Mouse (Mus musculus) hematopoietic stem cell, adult 5-6 weeks (primary cell): Measurements from ENCODE around the gene Tmem259. TPM values are rescaled to one million over a fixed set of nuclear protein-coding genes. Genes with fewer than 3 reads are reported as not detected.

Experiments used
- ATAC-seq, 2 experiments: fragments of 125-278 bp in 1 of 2; replicated peaks in 1 of 2; 2 replicates each; pipeline ENCODE4 v1.8.0; 2016 to 2017; ENCODE audit warnings: inconsistent platforms in 2 of 2, mild to moderate bottlenecking in 2 of 2, moderate number of reproducible peaks in 2 of 2, low read depth in 1 of 2, moderate TSS enrichment in 1 of 2; ENCODE audit not compliant: low FRiP score in 2 of 2, poor library complexity in 2 of 2, severe bottlenecking in 2 of 2, insufficient read depth in 1 of 2, low TSS enrichment in 1 of 2
- total RNA-seq: library from RNA; stranded (forward); fragments of 172-1452, 232-1000 nt; gene quantifications from 2 replicates; pipeline ENCODE4 v1.2.3, GENCODE M21; 2017

Tmem259 gene
- total RNA-seq, 1 experiment from 2014 or later, result 47.4 TPM

DNA sequence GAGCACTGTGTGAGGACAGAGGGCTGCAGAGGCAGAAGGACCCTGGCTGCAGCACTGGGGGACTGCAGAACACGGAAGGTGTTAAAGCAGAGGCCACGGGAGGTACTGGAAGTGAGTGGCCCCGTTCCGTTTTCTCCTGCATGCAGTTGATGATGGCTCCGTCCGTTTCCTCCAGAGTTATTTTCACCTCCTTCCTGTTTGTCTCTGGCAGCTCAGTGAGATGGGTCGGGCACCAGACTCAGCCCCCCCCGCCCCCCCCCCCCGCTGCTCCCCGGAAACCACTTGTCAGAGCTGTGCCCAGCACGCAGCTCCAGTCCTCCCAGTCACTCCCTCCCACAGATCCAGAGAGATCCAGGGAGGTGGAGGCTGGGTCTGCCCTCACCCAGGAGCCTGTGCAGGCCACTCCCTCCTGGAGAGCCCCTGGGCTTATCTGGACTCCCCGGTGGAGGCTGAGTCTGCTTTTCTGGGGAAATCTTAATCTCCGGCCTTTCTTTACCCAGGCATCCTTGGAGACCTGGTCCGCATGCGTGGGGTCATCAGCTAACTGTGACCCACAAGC is 34.7 kb upstream of the Tmem259 start:
- no peak for ATAC-seq

DNA sequence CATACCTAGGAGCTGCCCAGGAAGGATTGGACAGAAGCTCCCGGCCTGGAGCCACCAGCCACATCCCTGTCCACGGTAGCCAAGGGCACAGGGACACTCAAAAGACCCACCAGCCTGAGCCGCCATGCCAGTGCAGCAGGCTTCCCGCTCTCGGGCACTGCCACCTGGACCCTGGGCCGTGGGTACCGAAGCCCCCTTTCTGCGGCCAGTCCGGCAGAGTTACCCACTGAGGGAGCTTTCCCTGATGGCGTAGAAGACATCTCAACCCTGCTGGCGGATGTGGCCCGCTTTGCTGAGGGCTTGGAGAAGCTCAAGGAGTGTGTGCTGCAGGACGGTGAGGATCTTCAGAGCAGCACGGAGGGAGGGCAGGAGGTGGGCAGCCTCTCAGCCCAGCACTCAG is 33.6 kb upstream of the Tmem259 start:
- no peak for ATAC-seq

DNA sequence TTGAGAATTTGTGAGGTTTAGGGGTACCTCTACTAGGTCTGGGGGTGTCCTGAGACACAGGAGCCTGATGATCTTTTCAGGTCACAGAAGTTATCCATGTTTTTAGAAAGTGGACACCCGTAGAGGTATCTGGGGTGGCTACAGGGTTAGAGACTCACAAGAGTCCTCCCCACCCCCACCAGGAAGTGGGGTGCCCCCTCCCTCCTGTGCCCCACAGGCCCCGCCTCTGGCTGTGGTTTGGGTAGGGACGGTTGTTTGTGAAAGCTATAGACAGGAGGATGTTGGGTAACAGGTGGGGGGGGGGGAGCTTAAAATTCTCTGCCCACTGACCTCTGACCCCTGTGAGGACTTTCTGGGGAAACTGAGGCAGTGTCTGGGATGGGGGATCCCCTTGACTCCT is 33.2 kb upstream of the Tmem259 start:
- peak; percentile 20 to 40; a peak in 2 of 4 replicates for ATAC-seq

DNA sequence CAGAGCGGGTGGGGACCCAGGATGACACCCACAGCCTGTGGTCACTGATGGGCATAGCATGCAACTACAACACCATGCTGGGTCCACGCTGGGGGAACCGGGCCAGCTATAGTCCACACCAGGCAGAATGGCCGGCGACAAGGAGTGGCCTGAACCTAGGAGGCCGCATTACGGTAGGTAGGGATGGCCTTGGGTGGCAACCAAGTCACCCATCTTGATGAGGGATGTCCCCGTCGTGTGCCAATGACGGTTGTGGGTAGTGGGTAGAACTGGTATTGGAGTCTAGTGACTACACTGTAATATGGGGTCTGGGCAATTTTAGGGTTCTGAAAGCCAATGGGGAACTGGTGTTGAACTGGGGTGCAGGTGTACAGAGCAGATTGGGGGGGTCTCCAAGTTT is 32.8 kb upstream of the Tmem259 start:
- ATAC-seq, result peak in 1 of 2 experiments; percentile 14; a peak in 1 of 4 replicates

DNA sequence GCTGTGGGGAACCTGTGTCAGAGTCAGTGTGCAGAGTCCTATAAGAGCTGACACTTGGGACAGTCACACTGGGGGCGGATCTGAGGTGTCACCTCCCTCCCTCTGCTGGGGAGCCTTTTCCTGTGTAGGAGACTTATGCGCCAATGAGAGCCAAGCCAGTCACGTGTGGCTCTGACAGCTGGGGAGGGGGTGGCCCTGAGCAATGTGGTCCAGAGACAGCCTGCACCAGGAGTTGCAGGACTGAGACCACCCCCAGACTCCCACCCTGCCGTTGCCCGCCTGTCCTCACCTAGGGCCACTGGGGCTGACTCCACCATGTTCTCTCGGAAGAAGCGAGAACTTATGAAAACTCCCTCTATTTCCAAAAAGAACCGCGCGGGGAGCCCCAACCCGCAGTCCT is 32.4 kb upstream of the Tmem259 start, which contains the start of gene Arhgap45:
Gene Arhgap45, plus strand, starts transcription at position 143 of the 400 bp plus-strand sequence.
- peak; percentile 83 to 85 for ATAC-seq

DNA sequence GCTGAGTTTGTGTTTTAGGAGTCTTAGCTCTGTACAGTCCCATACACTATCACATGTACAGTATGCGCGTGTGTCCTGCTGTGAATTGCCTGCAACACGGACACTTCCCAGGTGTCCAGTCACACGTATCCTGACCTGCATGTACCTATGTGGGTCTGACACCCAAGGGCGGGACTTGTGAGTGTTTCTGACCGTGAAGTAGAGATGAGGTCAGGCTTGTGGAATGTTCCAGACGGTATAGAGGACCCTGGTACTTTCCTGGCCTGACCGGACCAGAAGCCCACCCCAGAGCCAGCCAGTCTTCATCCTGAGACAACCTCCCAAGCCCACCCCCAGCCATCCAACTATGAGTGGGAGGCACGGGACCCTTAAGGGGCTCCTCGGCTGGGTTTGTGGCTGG is 31.5 kb upstream of the Tmem259 start:
- ATAC-seq, result no peak

DNA sequence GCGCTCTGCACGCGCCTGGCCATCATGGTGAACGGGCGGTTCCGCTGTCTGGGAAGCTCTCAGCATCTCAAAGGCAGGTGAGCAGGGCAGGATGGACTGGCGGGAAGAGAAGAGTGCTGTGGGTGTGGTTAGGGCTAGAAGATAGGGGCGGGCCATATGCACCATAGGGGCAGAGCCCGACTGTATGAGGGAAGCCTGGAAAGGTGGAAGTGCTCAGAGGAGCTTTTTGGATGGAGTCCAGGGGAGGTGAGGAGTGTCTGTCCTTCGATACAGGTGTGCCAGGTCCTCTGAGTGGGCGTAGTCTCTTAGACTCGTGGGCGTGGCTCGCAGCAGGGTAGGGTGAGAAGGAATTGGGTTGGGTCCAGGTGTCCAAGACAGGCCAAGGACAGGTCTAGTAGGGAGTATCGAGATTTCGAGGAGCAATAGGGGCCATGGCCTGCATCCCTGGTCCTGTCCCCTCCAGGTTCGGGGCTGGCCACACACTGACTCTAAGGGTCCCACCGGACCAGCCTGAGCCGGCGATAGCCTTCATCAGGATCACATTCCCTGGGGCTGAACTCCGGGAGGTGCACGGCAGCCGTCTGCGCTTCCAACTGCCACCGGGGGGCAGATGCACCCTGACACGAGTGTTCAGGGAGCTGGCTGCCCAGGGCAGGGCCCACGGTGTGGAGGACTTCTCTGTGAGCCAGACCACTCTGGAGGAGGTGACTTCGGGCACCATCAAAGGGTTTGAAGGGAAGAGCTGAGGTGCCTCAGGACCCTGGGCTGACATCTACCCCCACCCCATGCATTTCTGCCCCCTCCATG is 30.6 kb upstream of the Tmem259 start:
- no peak for ATAC-seq

DNA sequence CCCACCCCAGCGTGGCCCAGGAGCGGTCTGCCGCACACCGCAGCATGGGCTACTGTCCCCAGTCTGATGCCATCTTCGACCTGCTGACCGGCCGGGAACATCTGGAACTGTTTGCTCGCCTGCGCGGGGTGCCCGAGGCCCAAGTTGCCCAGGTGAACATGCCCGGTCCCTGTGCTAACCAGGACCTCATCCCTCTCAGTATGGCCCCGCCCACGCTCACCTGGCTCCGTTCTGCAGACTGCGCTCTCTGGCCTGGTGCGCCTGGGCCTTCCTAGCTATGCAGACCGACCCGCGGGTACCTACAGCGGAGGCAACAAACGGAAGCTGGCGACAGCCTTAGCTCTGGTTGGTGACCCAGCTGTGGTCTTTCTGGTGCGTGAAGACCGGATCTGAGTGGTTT is 29.5 kb upstream of the Tmem259 start:
- no peak for ATAC-seq

DNA sequence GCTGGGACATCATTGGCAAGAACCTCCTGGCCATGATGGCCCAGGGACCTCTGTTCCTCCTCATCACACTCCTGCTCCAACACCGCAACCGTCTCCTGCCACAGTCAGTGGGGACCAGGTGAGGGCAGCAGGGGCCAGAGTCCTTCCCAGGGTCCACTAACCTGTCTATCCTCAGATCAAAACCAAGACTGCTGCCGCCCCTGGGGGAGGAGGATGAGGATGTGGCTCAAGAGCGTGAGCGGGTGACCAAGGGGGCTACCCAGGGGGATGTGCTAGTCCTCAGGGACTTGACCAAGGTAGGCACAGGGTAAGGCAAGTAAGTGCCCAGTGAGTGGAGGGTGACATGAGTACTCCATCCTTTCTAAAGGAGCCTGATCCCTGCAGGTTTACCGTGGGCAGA is 27.6 kb upstream of the Tmem259 start:
- ATAC-seq, result no peak

DNA sequence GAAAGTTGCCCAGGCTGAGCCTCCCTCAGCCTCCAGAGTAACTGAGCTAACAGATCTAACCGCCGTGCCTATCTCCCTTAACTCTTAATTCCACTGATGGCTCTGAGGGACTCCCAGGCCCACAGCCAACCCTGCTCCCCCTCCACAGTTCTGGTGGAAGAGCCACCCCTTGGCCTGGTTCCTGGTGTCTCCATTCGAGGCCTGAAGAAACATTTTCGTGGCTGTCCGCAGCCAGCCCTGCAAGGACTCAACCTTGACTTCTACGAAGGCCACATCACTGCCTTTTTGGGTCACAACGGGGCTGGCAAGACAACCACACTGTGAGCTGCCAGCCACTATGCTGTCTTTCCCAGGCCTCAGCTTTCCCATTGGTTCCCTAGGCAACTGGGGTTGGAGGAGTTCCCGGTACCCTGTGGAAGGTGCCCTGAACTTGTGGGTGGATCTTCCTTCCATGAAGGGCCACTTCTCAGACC is 20.1 kb upstream of the Tmem259 start:
- no peak for ATAC-seq

DNA sequence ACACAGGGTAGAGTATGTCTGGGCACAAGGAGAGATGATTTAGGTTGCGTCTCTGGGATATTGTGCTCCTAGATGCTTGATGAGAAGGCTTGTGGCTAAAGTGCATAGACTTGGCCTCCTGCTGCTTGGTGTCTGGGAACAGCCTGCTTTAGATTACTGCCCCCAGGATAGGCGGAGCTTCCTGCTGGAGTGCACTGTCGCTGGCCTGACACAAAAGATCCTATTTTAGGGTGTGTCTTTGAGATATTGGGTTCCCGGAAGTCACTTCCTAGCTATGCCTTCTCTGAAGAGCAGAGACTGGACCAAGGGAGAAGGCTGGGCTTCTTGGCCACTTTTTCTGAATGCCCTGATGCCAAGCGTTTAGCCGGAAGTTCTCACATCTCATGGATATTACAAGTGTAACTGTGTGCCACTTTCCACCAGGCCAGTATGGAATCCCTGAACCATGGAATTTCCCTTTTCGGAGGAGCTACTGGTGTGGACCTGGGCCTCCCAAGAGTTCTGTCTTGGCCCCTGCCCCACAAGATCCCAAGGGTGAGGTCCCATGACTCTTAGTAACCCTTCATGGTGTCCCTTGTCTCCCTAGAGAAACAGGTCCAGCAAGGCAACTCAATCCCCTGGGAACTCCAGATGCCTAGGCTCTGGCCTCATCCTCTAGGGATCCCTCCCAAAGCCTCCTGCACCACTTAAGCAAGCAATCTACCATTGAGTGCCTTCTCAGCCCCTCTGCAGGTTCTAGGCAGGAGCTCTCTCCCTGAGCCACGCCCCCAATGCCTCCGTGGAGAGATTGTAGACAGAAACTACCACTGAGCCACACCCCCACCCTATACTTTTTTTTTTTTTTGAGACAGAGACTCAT is 19.5 kb upstream of the Tmem259 start:
- no peak; a peak in 1 of 4 replicates for ATAC-seq

DNA sequence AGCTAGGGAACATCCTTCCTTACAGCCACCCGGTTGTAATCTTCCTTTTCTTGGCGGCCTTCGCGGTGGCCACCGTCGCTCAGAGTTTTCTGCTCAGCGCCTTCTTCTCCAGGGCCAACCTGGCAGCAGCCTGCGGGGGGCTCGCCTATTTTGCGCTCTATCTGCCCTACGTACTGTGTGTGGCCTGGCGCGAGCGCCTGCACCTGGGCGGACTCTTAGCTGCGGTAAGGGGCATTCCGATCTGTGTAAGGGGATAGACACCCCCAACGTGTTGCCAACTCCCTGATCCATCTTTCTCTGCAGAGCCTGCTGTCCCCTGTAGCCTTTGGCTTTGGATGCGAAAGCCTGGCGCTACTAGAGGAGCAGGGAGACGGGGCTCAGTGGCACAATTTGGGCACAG is 18.7 kb upstream of the Tmem259 start:
- no peak for ATAC-seq

DNA sequence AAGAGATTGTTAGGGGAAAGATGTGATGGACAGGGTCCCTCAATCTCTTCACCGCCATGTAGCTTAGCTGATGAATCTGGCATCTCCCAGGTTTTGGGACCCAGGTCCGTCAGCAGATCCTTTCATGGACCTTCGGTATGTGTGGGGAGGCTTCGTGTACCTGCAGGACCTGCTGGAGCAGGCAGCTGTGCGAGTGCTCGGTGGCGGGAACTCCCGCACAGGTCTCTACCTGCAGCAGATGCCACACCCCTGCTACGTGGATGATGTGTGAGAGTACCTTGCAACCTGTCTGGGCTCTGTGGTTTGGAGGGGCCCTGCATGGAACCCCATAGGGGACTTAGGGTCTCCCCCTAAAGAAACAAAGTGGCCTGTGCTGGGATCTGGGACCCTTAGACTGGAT is 17.8 kb upstream of the Tmem259 start:
- no peak for ATAC-seq

DNA sequence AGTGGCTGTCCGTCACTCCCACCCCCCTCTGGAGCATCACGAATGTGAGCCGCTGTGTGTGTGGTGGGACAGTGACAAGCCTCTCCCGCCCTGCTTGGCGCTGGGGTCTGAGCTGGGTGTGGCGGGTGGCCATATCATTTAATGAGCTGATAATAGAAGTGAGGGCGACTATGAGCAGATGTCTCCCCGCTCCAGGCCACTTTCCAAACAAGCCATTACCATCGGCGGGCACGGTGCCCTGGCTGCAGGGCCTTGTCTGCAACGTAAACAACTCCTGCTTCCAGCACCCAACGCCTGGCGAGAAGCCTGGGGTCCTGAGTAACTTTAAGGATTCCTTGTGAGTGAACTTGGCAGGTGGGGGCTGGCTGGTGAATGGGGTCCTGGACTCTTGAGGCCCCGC is 13.7 kb upstream of the Tmem259 start:
- no peak for ATAC-seq

DNA sequence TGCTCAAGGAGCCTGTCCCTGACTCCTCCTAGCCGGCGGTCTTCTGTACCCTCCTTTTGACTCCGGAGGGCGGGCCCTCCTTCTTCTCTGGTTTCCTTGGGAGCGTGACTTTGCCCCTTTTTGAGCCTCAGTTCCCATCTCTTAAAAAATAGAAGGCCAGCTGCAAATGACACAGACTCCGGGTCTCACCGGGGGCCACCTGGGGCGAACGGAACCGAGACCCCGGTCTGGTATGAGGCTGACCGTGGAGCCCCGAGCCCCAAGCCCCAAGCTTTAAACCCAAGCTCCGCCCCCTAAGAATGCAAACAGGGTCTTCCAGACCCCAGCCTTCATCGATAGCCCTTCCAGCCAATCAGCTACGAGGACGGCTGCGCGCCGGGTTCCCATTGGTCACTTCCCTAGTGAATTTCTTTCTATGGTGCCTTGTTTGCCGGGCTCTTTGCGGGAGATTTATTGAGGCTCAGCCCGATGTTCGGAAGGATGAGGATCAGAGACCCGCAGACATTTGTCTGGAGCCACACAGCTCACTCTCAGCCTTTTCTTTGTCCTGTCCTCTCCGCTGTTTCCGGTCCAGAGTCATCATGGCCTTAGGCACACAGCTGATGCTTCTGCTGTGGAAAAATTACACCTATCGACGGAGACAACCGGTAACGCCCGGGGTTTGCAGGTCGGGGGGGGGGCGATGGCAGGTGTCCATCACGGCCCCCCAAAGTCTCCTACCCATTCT is 13.1 kb upstream of the Tmem259 start:
- peak; percentile 57 to 60 for ATAC-seq

DNA sequence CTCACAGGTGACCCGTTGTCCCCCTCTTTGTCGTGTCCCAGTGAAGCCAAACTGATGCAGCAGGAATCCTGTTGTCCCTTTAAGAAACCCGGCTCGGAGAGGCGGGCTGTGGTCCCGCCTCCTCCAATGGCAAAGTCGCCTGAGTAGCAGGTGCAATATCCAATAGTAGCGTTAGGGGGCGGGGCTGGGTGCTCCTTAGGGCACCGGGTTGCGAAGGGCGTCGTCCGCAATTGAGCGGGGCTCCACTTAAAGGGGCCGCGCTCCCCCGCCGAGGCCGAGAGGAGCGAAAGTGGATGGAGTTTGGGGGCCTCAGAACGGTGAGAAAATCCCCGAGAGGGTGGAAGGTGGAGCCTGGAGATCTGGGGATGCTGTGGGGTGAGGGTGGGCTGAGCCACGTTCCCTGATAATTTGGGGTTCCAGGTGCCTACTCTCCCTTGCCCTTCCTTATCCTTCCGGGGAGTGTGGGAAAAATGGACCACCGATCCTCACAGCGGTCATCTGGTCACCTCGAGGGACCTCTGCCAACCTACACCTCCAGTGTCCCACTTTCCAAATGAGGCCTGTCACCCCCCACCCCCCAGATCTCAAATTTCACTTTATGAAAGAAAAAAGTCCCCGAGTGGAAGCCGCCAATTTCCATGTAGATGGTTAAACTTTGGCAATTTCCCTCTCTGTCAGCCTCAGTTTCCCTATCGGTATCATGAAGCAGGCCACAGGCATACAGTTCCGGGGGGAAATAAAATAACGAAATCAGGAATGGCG is 12.3 kb upstream of the Tmem259 start, which contains the start of gene Abca7:
Gene Abca7, plus strand, starts transcription at position 223 of the 762 bp plus-strand sequence.
- peak; percentile 79 to 87 for ATAC-seq

DNA sequence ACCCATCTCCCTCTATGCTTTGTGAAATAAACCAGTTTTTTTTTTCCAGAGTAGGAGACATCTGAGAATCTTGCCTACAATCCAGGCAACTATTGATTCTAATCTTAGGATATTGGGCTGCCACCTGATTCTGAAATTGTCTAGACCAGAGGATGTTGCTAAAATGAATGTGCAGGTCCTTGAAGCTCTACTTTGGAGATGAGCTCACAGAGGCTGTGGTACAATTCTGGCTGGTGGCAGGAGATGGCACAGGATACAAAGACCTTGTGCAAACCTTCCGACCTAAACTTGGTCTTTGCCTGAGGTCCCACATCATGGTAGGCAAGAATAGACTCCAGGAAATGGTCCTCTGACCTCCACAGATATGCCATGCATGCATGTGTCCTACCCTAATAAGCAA is 11.5 kb upstream of the Tmem259 start:
- no peak for ATAC-seq
